Mouse (Mus musculus) MEL (cell line): ENCODE data around the gene Togaram2. TPM values are rescaled to one million over a fixed set of nuclear protein-coding genes. Genes with fewer than 3 reads are reported as not detected.

ENCODE experiments used
- DNase-seq: peaks from one replicate; pipeline ENCODE4 v3.0.0; 2011; ENCODE audit warnings: low read depth, low spot score
- H3K27ac ChIP-seq: 2 replicates; pipeline ENCODE4 v1.5.1; 2012; ENCODE audit warnings: low read depth, mild to moderate bottlenecking, control low read depth, low read length, moderate library complexity; ENCODE audit not compliant: control insufficient read depth
- H3K27me3 ChIP-seq, 2 experiments: fragments of 150-350 bp in 1 of 2; sonication (generic) in 1 of 2; 2 replicates each; pipeline ENCODE4 v1.6.1; 2012; ENCODE audit warnings: low read length in 2 of 2, mild to moderate bottlenecking in 2 of 2, improper control_type of control experiment in 1 of 2, moderate library complexity in 1 of 2; ENCODE audit not compliant: insufficient read depth in 2 of 2, control insufficient read depth in 1 of 2
- H3K36me3 ChIP-seq, 2 experiments: 2 replicates each; pipeline ENCODE4 v1.6.1; 2012 to 2014; ENCODE audit warnings: low read length in 2 of 2, improper control_type of control experiment in 1 of 2, inconsistent platforms in 1 of 2, mild to moderate bottlenecking in 1 of 2; ENCODE audit not compliant: insufficient read depth in 2 of 2, control insufficient read depth in 1 of 2
- H3K4me1 ChIP-seq, 2 experiments: fragments of 150-350 bp in 1 of 2; sonication (generic) in 1 of 2; 2 replicates each; pipeline ENCODE4 v1.6.1; 2012; ENCODE audit warnings: low read length in 2 of 2, improper control_type of control experiment in 1 of 2, mild to moderate bottlenecking in 1 of 2; ENCODE audit not compliant: insufficient read depth in 2 of 2, control insufficient read depth in 1 of 2
- H3K4me3 ChIP-seq, 2 experiments: fragments of 150-350 bp in 1 of 2; sonication (generic) in 1 of 2; 2 replicates each; pipeline ENCODE4 v1.5.1; 2012; ENCODE audit warnings: low read depth in 2 of 2, low read length in 2 of 2, mild to moderate bottlenecking in 2 of 2, moderate library complexity in 2 of 2, control low read depth in 1 of 2, improper control_type of control experiment in 1 of 2; ENCODE audit not compliant: control insufficient read depth in 1 of 2, insufficient read depth in 1 of 2
- H3K79me2 ChIP-seq: 2 replicates; pipeline ENCODE4 v1.6.1; 2012; ENCODE audit warnings: mild to moderate bottlenecking, low read length, moderate library complexity; ENCODE audit not compliant: control insufficient read depth, poor library complexity, insufficient read depth
- H3K9ac ChIP-seq: 2 replicates; pipeline ENCODE4 v1.6.1; 2012; ENCODE audit warnings: low read depth, mild to moderate bottlenecking, control low read depth, low read length, moderate library complexity; ENCODE audit not compliant: control insufficient read depth, poor library complexity, severe bottlenecking
- H3K9me3 ChIP-seq: fragments of 150-350 bp; sonication (generic); replicated peaks from 2 replicates; pipeline ENCODE4 v1.6.1; 2012; ENCODE audit warnings: mild to moderate bottlenecking, low read length, improper control_type of control experiment, moderate library complexity; ENCODE audit not compliant: insufficient read depth
- BHLHE40 ChIP-seq: IDR thresholded peaks from 2 replicates; pipeline ENCODE4 v1.6.1; 2012; ENCODE audit warnings: low read depth, mild to moderate bottlenecking, inconsistent platforms, low read length, improper control_type of control experiment, borderline replicate concordance
- CHD2 ChIP-seq: IDR thresholded peaks from 2 replicates; pipeline ENCODE4 v1.6.1; 2011; ENCODE audit warnings: low read length, improper control_type of control experiment
- E2F4 ChIP-seq: IDR thresholded peaks from 2 replicates; pipeline ENCODE4 v1.6.1; 2011; ENCODE audit warnings: low read depth, low read length, improper control_type of control experiment, borderline replicate concordance
- GABPA ChIP-seq: IDR thresholded peaks from 2 replicates; pipeline ENCODE4 v1.6.1; 2012; ENCODE audit warnings: low read depth, mild to moderate bottlenecking, inconsistent platforms, low read length, improper control_type of control experiment, moderate library complexity
- GATA1 ChIP-seq: IDR thresholded peaks from 2 replicates; pipeline ENCODE4 v1.6.1; 2011; ENCODE audit warnings: low read depth, low read length, improper control_type of control experiment
- KAT2A ChIP-seq: conservative IDR thresholded peaks from 2 replicates; pipeline ENCODE4 v1.6.1; 2012; ENCODE audit warnings: low read depth, low read length, improper control_type of control experiment, inconsistent platforms
- MAZ ChIP-seq: IDR thresholded peaks from 2 replicates; pipeline ENCODE4 v1.6.1; 2012; ENCODE audit warnings: low read depth, mild to moderate bottlenecking, inconsistent platforms, low read length, improper control_type of control experiment
- MXI1 ChIP-seq: IDR thresholded peaks from 2 replicates; pipeline ENCODE4 v1.6.1; 2011; ENCODE audit warnings: mild to moderate bottlenecking, low read depth, low read length, improper control_type of control experiment
- MYB ChIP-seq: IDR thresholded peaks from 2 replicates; pipeline ENCODE4 v1.6.1; 2011; ENCODE audit warnings: mild to moderate bottlenecking, low read depth, low read length, improper control_type of control experiment
- POLR2AphosphoS5 ChIP-seq: IDR thresholded peaks from 2 replicates; pipeline ENCODE4 v1.6.1; 2012; ENCODE audit warnings: low read depth, borderline replicate concordance, mild to moderate bottlenecking, inconsistent platforms, low read length, moderate library complexity, mixed read lengths
- SIN3A ChIP-seq: IDR thresholded peaks from 2 replicates; pipeline ENCODE4 v1.6.1; 2012; ENCODE audit warnings: low read length, improper control_type of control experiment, inconsistent platforms
- TAL1 ChIP-seq: IDR thresholded peaks from 2 replicates; pipeline ENCODE4 v1.6.1; 2012; ENCODE audit warnings: mild to moderate bottlenecking, inconsistent platforms, low read length, moderate library complexity, mixed read lengths
- UBTF ChIP-seq: IDR thresholded peaks from 2 replicates; pipeline ENCODE4 v1.6.1; 2012; ENCODE audit warnings: low read depth, mild to moderate bottlenecking, inconsistent platforms, low read length, improper control_type of control experiment, moderate library complexity, borderline replicate concordance; ENCODE audit not compliant: insufficient read depth
- USF2 ChIP-seq, 2 experiments: IDR thresholded peaks; 2 replicates each; pipeline ENCODE4 v1.6.1; 2011 to 2012; ENCODE audit warnings: improper control_type of control experiment in 2 of 2, low read length in 2 of 2, borderline replicate concordance in 1 of 2, inconsistent platforms in 1 of 2, low read depth in 1 of 2, mild to moderate bottlenecking in 1 of 2; ENCODE audit not compliant: insufficient read depth in 1 of 2
- polyA plus RNA-seq, 2 experiments: library from polyadenylated mRNA; stranded (reverse) in 1 of 2; unstranded in 1 of 2; fragments of >175 nt in 1 of 2; fragments of >200 nt in 1 of 2; gene quantifications; 2 replicates each; pipeline versions ENCODE4 v1.2.1 to v1.2.4; 2012; ENCODE audit warnings: low replicate concordance in 2 of 2, low read depth in 1 of 2; ENCODE audit not compliant: insufficient read length in 2 of 2, insufficient read depth in 1 of 2, missing spikeins in 1 of 2
- total RNA-seq: library from RNA; depleted of rRNA; stranded (reverse); fragments of 300-350 nt; gene quantifications from 2 replicates; pipeline ENCODE4 v1.2.3, GENCODE M21; 2012

The Togaram2 gene
- total and polyA plus RNA-seq, 3 experiments, result not detected

DNA sequence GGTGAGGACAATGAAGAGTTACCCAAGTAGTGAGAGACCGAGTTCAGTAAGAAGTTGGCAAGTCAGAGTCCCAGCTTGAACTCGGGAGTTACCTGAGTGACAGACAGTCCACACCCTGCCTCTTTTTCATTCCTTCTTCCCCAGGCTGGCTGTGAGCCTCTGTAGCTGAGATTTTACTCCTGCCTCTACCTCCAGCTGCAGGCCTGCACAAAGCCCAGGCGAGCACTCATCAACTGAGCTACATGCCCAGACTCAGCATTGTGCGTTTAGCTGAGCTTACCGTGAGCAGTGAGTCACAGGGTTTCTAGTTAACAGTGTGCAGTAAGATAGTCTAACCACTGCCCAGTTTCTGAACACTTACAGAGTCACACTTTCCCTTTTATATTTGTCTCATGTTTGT is 20.1 kb upstream of the Togaram2 start:
- no peaks in the 10 kb centered on the region for H3K27me3 ChIP-seq
- H3K4me1 ChIP-seq, result no peaks in the 10 kb centered on the region
- H3K9ac ChIP-seq, result no peak overlapping the region
- peaks cover 3% of the 10 kb centered on the region for H3K79me2 ChIP-seq
- H3K4me3 ChIP-seq, result no peak overlapping the region
- H3K9me3 ChIP-seq, result no peaks in the 10 kb centered on the region
- H3K36me3 ChIP-seq, result peaks cover 0 to 46% of the 10 kb centered on the region in 2 experiments; a peak in 2 of 4 replicates
- no peak overlapping the region for H3K27ac ChIP-seq
- no peak for TF ChIP-seq CHD2
- DNase-seq, result no peak

DNA sequence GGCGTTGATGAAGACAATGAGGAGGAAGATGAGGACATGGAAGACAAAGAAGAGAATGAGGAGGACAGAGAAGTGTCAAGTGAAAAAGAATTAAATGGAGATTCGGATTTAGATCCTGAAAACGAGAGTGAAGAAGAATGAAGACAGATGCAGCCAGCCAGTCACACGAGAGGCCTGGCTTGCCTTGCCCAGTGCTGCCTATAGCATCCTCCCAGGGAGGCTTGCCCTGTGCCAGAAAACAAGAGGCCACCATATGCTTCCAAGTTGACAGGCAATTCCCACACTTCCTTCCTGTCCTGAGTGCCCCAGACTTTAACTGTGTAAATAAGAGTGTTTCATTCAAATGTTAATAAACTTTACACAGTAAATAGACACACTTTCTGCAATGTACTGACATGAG is 15.5 kb upstream of the Togaram2 start:
- H3K36me3 ChIP-seq, result peaks cover 3 to 19% of the 10 kb centered on the region in 2 experiments; a peak in 3 of 4 replicates
- no peak for DNase-seq

DNA sequence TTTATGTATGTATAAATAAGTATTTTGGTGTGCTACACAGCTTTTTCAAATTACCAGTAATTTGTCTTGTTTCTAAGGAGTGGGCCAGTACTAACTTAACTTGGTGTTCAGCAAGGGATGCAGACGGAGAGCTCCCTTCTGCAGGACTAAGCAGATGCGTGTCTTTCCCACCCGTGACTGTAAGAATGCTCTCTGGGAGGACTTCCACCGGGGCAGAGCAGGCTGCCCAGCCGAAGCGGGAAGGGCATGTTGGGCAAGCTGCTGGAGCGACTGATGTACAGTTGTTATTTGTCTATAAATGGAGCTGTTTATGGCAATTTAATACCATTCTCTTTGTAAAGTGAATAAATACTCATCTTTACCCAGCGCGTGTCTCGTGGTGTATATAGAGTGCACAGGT is 14.4 kb upstream of the Togaram2 start:
- TF ChIP-seq GABPA (no peak), MAZ (no peak), GATA1 (no peak), KAT2A (no peak), SIN3A (no peak), UBTF (no peak), BHLHE40 (no peak)
- H3K4me1 ChIP-seq, result peaks cover 0 to 9% of the 10 kb centered on the region in 2 experiments; a peak in 2 of 4 replicates
- H3K27me3 ChIP-seq, result no peaks in the 10 kb centered on the region
- H3K79me2 ChIP-seq, result no peaks in the 10 kb centered on the region
- H3K36me3 ChIP-seq, result peaks cover 3 to 17% of the 10 kb centered on the region in 2 experiments; a peak in 3 of 4 replicates
- H3K4me3 ChIP-seq, result no peak overlapping the region
- no peak for DNase-seq
- H3K27ac ChIP-seq, result no peak overlapping the region
- no peaks in the 10 kb centered on the region for H3K9me3 ChIP-seq
- H3K9ac ChIP-seq, result no peak overlapping the region

More for the DNA sequence above, 15.5 kb upstream of the Togaram2 start:
- no peaks in the 10 kb centered on the region for H3K9me3 ChIP-seq
- H3K27me3 ChIP-seq, result no peaks in the 10 kb centered on the region
- H3K27ac ChIP-seq, result no peak overlapping the region
- no peak overlapping the region for H3K4me3 ChIP-seq
- no peaks in the 10 kb centered on the region for H3K79me2 ChIP-seq
- no peak for TF ChIP-seq USF2 (IDR thresholded peaks at IDR 0.05; ENCODE audit: borderline replicate concordance in 1 of 2, insufficient read depth in 1 of 2, low read depth in 1 of 2, low read length in 2 of 2)
- TF ChIP-seq MXI1, result no peak
- no peak for TF ChIP-seq MYB
- no peak for TF ChIP-seq KAT2A
- TF ChIP-seq E2F4, result no peak
- no peak for TF ChIP-seq POLR2AphosphoS5
- no peak for TF ChIP-seq TAL1
- peaks cover 0 to 9% of the 10 kb centered on the region in 2 experiments; a peak in 1 of 4 replicates for H3K4me1 ChIP-seq
- no peak overlapping the region for H3K9ac ChIP-seq
